Mouse (Mus musculus): ENCODE data around the gene Depdc1b.

GRCm38 (mm10) chr13:108328406-108329180 lies 12.5 kb downstream of the Depdc1b start:
- TF ChIP-seq ZC3H11A (IDR thresholded peaks at IDR 0.05; ENCODE audit: borderline replicate concordance, low read depth, low read length) (no peak), HCFC1 (IDR thresholded peaks at IDR 0.05; ENCODE audit: borderline replicate concordance, insufficient read depth, low read length) (no peak)

All from ES-E14 (cell line).